16 mouse cellular contexts compared by ENCODE assay signal in genomic region chr15:97715734-97716133, GRCm38 (mm10). TPM values are rescaled to one million over a fixed set of nuclear protein-coding genes. Genes with fewer than 3 reads are reported as not detected.
"Had no signal": no experiment of that assay in that cellular context is flagged by ENCODE, and none has a peak within 500 bp of the region (broad histone marks: within the 10 kb centered on the region; RNA-seq: fewer than 3 reads in every experiment).

No protein-coding gene starts in this region.

- H3K4me1 ChIP-seq: stomach, embryonic 15.5 days had no signal

- DNase-seq: retina, postnatal 1 day; right cerebral cortex, adult 18-20 months; right cerebral cortex, postnatal 14 days; right cerebral cortex, postnatal 25 days; right cerebral cortex, postnatal 4 days; spleen, adult 18-20 months; thymus, adult 18-20 months; thymus, adult 2 months; thymus, postnatal 14 days; thymus, postnatal 25 days; thymus, postnatal 36 days; thymus, postnatal 4 days had no signal

- H3K27me3 ChIP-seq: neural tube, embryonic 15.5 days had no signal

- H3K36me3 ChIP-seq: neural tube, embryonic 15.5 days; stomach, embryonic 15.5 days had no signal

- H3K4me2 ChIP-seq: neural tube, embryonic 15.5 days; stomach, embryonic 15.5 days had no signal

- H3K4me3 ChIP-seq: neural tube, embryonic 15.5 days; stomach, embryonic 15.5 days had no signal

- H3K9me3 ChIP-seq: neural tube, embryonic 15.5 days; stomach, embryonic 15.5 days had no signal

- H3K27ac ChIP-seq: neural tube, embryonic 15.5 days; stomach, embryonic 15.5 days; stomach, postnatal 0 days had no signal

- H3K9ac ChIP-seq: neural tube, embryonic 15.5 days; stomach, embryonic 15.5 days had no signal

RNA-seq across cellular contexts. Expression of gene Endou, which starts 15.4 kb away (rescaled TPM):
- polyA plus RNA-seq: neural tube, embryonic 14.5 days had no signal
